Mouse (Mus musculus) thymus, postnatal 14 days (tissue): ENCODE data around the gene Tinf2.

Experiments used
- DNase-seq: peaks from one replicate; pipeline ENCODE4 v3.0.0; 2021

Gene Tinf2

GRCm38 (mm10) chr14:55702761-55703160 is 21.1 kb upstream of the Tinf2 start:
- DNase-seq = no peak

GRCm38 (mm10) chr14:55701131-55701530 is 19.5 kb upstream of the Tinf2 start:
- DNase-seq = no peak

- no peak for DNase-seq
Observed at GRCm38 (mm10) chr14:55697226-55697625, 15.6 kb upstream of the Tinf2 start.

- no peak for DNase-seq
Observed at GRCm38 (mm10) chr14:55689433-55689832, 7.8 kb upstream of the Tinf2 start.

GRCm38 (mm10) chr14:55682118-55682493 is 486 bp upstream of the Tinf2 start:
- DNase-seq = no peak

GRCm38 (mm10) chr14:55677615-55678014 is 4.0 kb downstream of the Tinf2 start:
- no peak for DNase-seq

- DNase-seq = no peak
Observed at GRCm38 (mm10) chr14:55672741-55673060, 8.9 kb downstream of the Tinf2 start.

GRCm38 (mm10) chr14:55671833-55672740 is 9.5 kb downstream of the Tinf2 start, which contains the start of the genes Gmpr2 and Nedd8:
Gene Gmpr2, plus strand, starts transcription at chr14:55671941.
Gene Nedd8, minus strand, starts transcription at chr14:55672124.
- DNase-seq = peak; percentile 87

- no peak for DNase-seq
Observed at GRCm38 (mm10) chr14:55671486-55671832, 10.2 kb downstream of the Tinf2 start.

GRCm38 (mm10) chr14:55660636-55661035 is 21.0 kb downstream of the Tinf2 start:
- no peak for DNase-seq

- peak; percentile 82 for DNase-seq
Observed at GRCm38 (mm10) chr14:55659960-55660573, 21.6 kb downstream of the Tinf2 start, which contains the start of gene Mdp1. Gene Mdp1, minus strand, starts transcription at chr14:55660508.

GRCm38 (mm10) chr14:55658011-55658410 is 23.6 kb downstream of the Tinf2 start:
- DNase-seq = no peak

- no peak for DNase-seq
Observed at GRCm38 (mm10) chr14:55656935-55657334, 24.7 kb downstream of the Tinf2 start.

GRCm38 (mm10) chr14:55651528-55651927 is 30.1 kb downstream of the Tinf2 start:
- peak; percentile 66 for DNase-seq

- DNase-seq = no peak
Observed at GRCm38 (mm10) chr14:55649884-55650283, 31.7 kb downstream of the Tinf2 start, which contains the start of gene Tssk4. Gene Tssk4, plus strand, starts transcription at chr14:55650184.

GRCm38 (mm10) chr14:55644261-55644888 is 37.2 kb downstream of the Tinf2 start:
- DNase-seq = peak; percentile 30

- DNase-seq = peak; percentile 83
Observed at GRCm38 (mm10) chr14:55643060-55643907, 38.3 kb downstream of the Tinf2 start, which contains the start of gene Tm9sf1. Gene Tm9sf1, minus strand, starts transcription at chr14:55643806.

- DNase-seq = no peak
Observed at GRCm38 (mm10) chr14:55642679-55643059, 39.0 kb downstream of the Tinf2 start.

GRCm38 (mm10) chr14:55641291-55641690 is 40.3 kb downstream of the Tinf2 start:
- DNase-seq = no peak

GRCm38 (mm10) chr14:55640816-55641215 is 40.8 kb downstream of the Tinf2 start:
- no peak for DNase-seq

GRCm38 (mm10) chr14:55637795-55638194 is 43.8 kb downstream of the Tinf2 start, which contains the start of gene Gm49378:
Gene Gm49378, minus strand, starts transcription at chr14:55637895.
- DNase-seq = no peak

- DNase-seq = peak; percentile 91
Observed at GRCm38 (mm10) chr14:55635523-55636007, 46.1 kb downstream of the Tinf2 start, which contains the start of gene Ipo4. Gene Ipo4, minus strand, starts transcription at chr14:55635957.
